Mouse (Mus musculus) lung, postnatal 0 days (tissue): ENCODE measurements at regions not wholly inside any gene's neighbourhood (a gene's known extent, or its start where the extent isn't known, plus 50 kb on each side); places are given as distances from the start of the nearest gene placed in this dataset.

Experiments used
- ATAC-seq: fragments of 200-750 bp; cut with Nextera tagmentation; 2 replicates; pipeline ENCODE4 v1.8.0; 2017; ENCODE audit warnings: moderate library complexity
- DNase-seq: peaks from one replicate; pipeline ENCODE4 v3.0.0-alpha.2; 2016; ENCODE audit warnings: low spot score
- H3K27ac ChIP-seq: fragments of 300-500 bp; sonication (generic); 2 replicates; pipeline ENCODE4 v1.5.1; 2014; ENCODE audit warnings: antibody characterized with exemption, mild to moderate bottlenecking, low read length, mixed read lengths
- H3K27me3 ChIP-seq: fragments of 300-500 bp; sonication (generic); replicated peaks from 2 replicates; pipeline ENCODE4 v1.6.1; 2014; ENCODE audit warnings: low read length, mixed read lengths; ENCODE audit not compliant: insufficient read depth
- H3K36me3 ChIP-seq: fragments of 300-500 bp; sonication (generic); 2 replicates; pipeline ENCODE4 v1.6.1; 2014; ENCODE audit warnings: low read length, mixed read lengths; ENCODE audit not compliant: insufficient read depth
- H3K4me1 ChIP-seq: fragments of 300-500 bp; sonication (generic); 2 replicates; pipeline ENCODE4 v1.6.1; 2014; ENCODE audit warnings: antibody characterized with exemption, low read depth, low read length, mixed read lengths; ENCODE audit not compliant: insufficient read depth
- H3K4me2 ChIP-seq: fragments of 300-500 bp; sonication (generic); replicated peaks from 2 replicates; pipeline ENCODE4 v1.6.1; 2014; ENCODE audit warnings: low read depth, mild to moderate bottlenecking, low read length, moderate library complexity, mixed read lengths
- H3K4me3 ChIP-seq: fragments of 300-500 bp; sonication (generic); 2 replicates; pipeline ENCODE4 v1.5.1; 2014; ENCODE audit warnings: low read depth, low read length
- H3K9ac ChIP-seq: fragments of 300-500 bp; sonication (generic); replicated peaks from 2 replicates; pipeline ENCODE4 v1.6.1; 2014; ENCODE audit warnings: low read depth, mild to moderate bottlenecking
- H3K9me3 ChIP-seq: fragments of 300-500 bp; sonication (generic); 2 replicates; pipeline ENCODE4 v1.6.1; 2016; ENCODE audit warnings: low read length, mixed read lengths
- CTCF ChIP-seq: IDR thresholded peaks from 2 replicates; pipeline ENCODE4 v1.5.1; 2016; ENCODE audit warnings: antibody characterized with exemption, mild to moderate bottlenecking
- EP300 ChIP-seq: IDR thresholded peaks from 2 replicates; pipeline ENCODE4 v1.6.1; 2016; ENCODE audit warnings: antibody characterized with exemption, mild to moderate bottlenecking, control low read depth
- WGBS: fragments of 180-500 bp; shearing (Covaris S2); extraction: QIAGEN DNeasy Blood & Tissue Kit; methylation state at CpG from one replicate; pipeline ENCODE4 v1.1.7; 2014; 5-methylcytosine and 5-hydroxymethylcytosine counted together

GRCm38 (mm10) chr13:82355296-82355695 lies 572.4 kb downstream of the Cetn3 start:
- H3K4me1 ChIP-seq, result no peaks in the 10 kb centered on the region
- ATAC-seq, result no peak
- no peak overlapping the region for H3K4me3 ChIP-seq
- H3K36me3 ChIP-seq, result no peaks in the 10 kb centered on the region
- H3K4me2 ChIP-seq, result no peak overlapping the region
- no peak for TF ChIP-seq EP300
- TF ChIP-seq CTCF, result no peak
- no peak for DNase-seq
- H3K9ac ChIP-seq, result no peak overlapping the region
- no peaks in the 10 kb centered on the region for H3K9me3 ChIP-seq
- H3K27ac ChIP-seq, result no peak overlapping the region
- H3K27me3 ChIP-seq, result no peaks in the 10 kb centered on the region

- Histone ChIP-seq H3K4me2 (no peak overlapping the region), H3K36me3 (no peaks in the 10 kb centered on the region), H3K27me3 (no peaks in the 10 kb centered on the region), H3K27ac (no peak overlapping the region), H3K9ac (no peak overlapping the region), H3K9me3 (no peaks in the 10 kb centered on the region), H3K4me1 (no peaks in the 10 kb centered on the region), H3K4me3 (no peak overlapping the region)
- 42% methylated on average over 1 of the region's 1 CpGs for WGBS
- peak; percentile 8 for DNase-seq
- no peak for TF ChIP-seq CTCF
- TF ChIP-seq EP300, result no peak
- ATAC-seq, result no peak; the same call in 1 of the 2 replicates
Measured at GRCm38 (mm10) chr13:82359442-82359841, 576.6 kb downstream of the Cetn3 start.

- Histone ChIP-seq H3K4me3 (no peak overlapping the region), H3K36me3 (no peaks in the 10 kb centered on the region), H3K9me3 (no peaks in the 10 kb centered on the region), H3K9ac (no peak overlapping the region), H3K4me1 (no peaks in the 10 kb centered on the region), H3K4me2 (no peak overlapping the region), H3K27me3 (no peaks in the 10 kb centered on the region), H3K27ac (no peak overlapping the region)
- DNase-seq, result no peak
- no peak for ATAC-seq
- 25% methylated on average over 1 of the region's 1 CpGs for WGBS
- TF ChIP-seq EP300 (no peak), CTCF (no peak)
Measured at GRCm38 (mm10) chr13:82360711-82361110, 577.8 kb downstream of the Cetn3 start.

GRCm38 (mm10) chr13:82361379-82361778 lies 578.5 kb downstream of the Cetn3 start:
- no peaks in the 10 kb centered on the region for H3K36me3 ChIP-seq
- H3K27ac ChIP-seq, result no peak overlapping the region
- H3K4me3 ChIP-seq, result no peak overlapping the region
- H3K27me3 ChIP-seq, result no peaks in the 10 kb centered on the region
- H3K9ac ChIP-seq, result no peak overlapping the region
- no peaks in the 10 kb centered on the region for H3K4me1 ChIP-seq
- DNase-seq (no peak), ATAC-seq (no peak)
- no peaks in the 10 kb centered on the region for H3K9me3 ChIP-seq
- H3K4me2 ChIP-seq, result no peak overlapping the region
- WGBS, result 55% methylated on average over 4 of the region's 4 CpGs
- no peak for TF ChIP-seq CTCF
- no peak for TF ChIP-seq EP300

GRCm38 (mm10) chr13:82366768-82367167 lies 583.9 kb downstream of the Cetn3 start:
- no peaks in the 10 kb centered on the region for H3K9me3 ChIP-seq
- no peak for ATAC-seq
- no peak overlapping the region for H3K9ac ChIP-seq
- TF ChIP-seq CTCF (no peak), EP300 (no peak)
- H3K27ac ChIP-seq, result no peak overlapping the region
- H3K36me3 ChIP-seq, result no peaks in the 10 kb centered on the region
- DNase-seq, result no peak
- no peaks in the 10 kb centered on the region for H3K4me1 ChIP-seq
- H3K4me3 ChIP-seq, result no peak overlapping the region
- no peaks in the 10 kb centered on the region for H3K27me3 ChIP-seq
- no peak overlapping the region for H3K4me2 ChIP-seq

- WGBS, result 80% methylated on average over 2 of the region's 2 CpGs
Measured at GRCm38 (mm10) chr13:82371579-82371978, 588.7 kb downstream of the Cetn3 start.

GRCm38 (mm10) chr13:82372612-82373011 lies 589.7 kb downstream of the Cetn3 start:
- Histone ChIP-seq H3K4me1 (no peaks in the 10 kb centered on the region), H3K36me3 (no peaks in the 10 kb centered on the region), H3K9ac (no peak overlapping the region), H3K9me3 (no peaks in the 10 kb centered on the region), H3K27ac (no peak overlapping the region), H3K4me3 (no peak overlapping the region), H3K4me2 (no peak overlapping the region), H3K27me3 (no peaks in the 10 kb centered on the region)
- WGBS, result 92% methylated on average over 4 of the region's 4 CpGs
- ATAC-seq (no peak), DNase-seq (no peak)
- TF ChIP-seq CTCF (no peak), EP300 (no peak)

More at GRCm38 (mm10) chr13:82371579-82371978, 588.7 kb downstream of the Cetn3 start:
- H3K4me3 ChIP-seq, result no peak overlapping the region
- no peak for TF ChIP-seq CTCF
- TF ChIP-seq EP300, result no peak
- no peak overlapping the region for H3K27ac ChIP-seq
- no peaks in the 10 kb centered on the region for H3K27me3 ChIP-seq
- ATAC-seq (no peak), DNase-seq (no peak)
- H3K4me1 ChIP-seq, result no peaks in the 10 kb centered on the region
- H3K9ac ChIP-seq, result no peak overlapping the region
- no peaks in the 10 kb centered on the region for H3K9me3 ChIP-seq
- no peak overlapping the region for H3K4me2 ChIP-seq
- H3K36me3 ChIP-seq, result no peaks in the 10 kb centered on the region
